Mouse (Mus musculus): ENCODE results near the gene Cenpi. TPM values are rescaled to one million over a fixed set of nuclear protein-coding genes. Genes with fewer than 3 reads are reported as not detected.

Gene Cenpi
- total RNA-seq, 1 experiment from 2014 or later, result 1.2 TPM

GRCm38 (mm10) chrX:134350205-134350604 lies 42.3 kb downstream of the Cenpi start:
- no peak for ATAC-seq (ENCODE audit: extremely low read depth, insufficient number of reproducible peaks, low FRiP score, poor library complexity, severe bottlenecking)

GRCm38 (mm10) chrX:134353848-134354247 lies 46.0 kb downstream of the Cenpi start:
- no peak for ATAC-seq (ENCODE audit: extremely low read depth, insufficient number of reproducible peaks, low FRiP score, poor library complexity, severe bottlenecking)

GRCm38 (mm10) chrX:134359336-134359735 lies 51.5 kb downstream of the Cenpi start:
- ATAC-seq (ENCODE audit: extremely low read depth, insufficient number of reproducible peaks, low FRiP score, poor library complexity, severe bottlenecking), result no peak

GRCm38 (mm10) chrX:134362156-134362555 lies 54.3 kb downstream of the Cenpi start:
- no peak for ATAC-seq (ENCODE audit: extremely low read depth, insufficient number of reproducible peaks, low FRiP score, poor library complexity, severe bottlenecking)

- ATAC-seq (ENCODE audit: extremely low read depth, insufficient number of reproducible peaks, low FRiP score, poor library complexity, severe bottlenecking), result no peak
Observed at GRCm38 (mm10) chrX:134365421-134365820, 57.5 kb downstream of the Cenpi start.

- ATAC-seq (ENCODE audit: extremely low read depth, insufficient number of reproducible peaks, low FRiP score, poor library complexity, severe bottlenecking), result no peak
Observed at GRCm38 (mm10) chrX:134366547-134366946, 58.7 kb downstream of the Cenpi start.

- no peak for ATAC-seq (ENCODE audit: extremely low read depth, insufficient number of reproducible peaks, low FRiP score, poor library complexity, severe bottlenecking)
Observed at GRCm38 (mm10) chrX:134371279-134371678, 63.4 kb downstream of the Cenpi start.

GRCm38 (mm10) chrX:134374190-134374589 lies 66.3 kb downstream of the Cenpi start:
- no peak for ATAC-seq (ENCODE audit: extremely low read depth, insufficient number of reproducible peaks, low FRiP score, poor library complexity, severe bottlenecking)

- no peak for ATAC-seq (ENCODE audit: extremely low read depth, insufficient number of reproducible peaks, low FRiP score, poor library complexity, severe bottlenecking)
Observed at GRCm38 (mm10) chrX:134384896-134385295, 77.0 kb downstream of the Cenpi start.

GRCm38 (mm10) chrX:134398972-134399371 lies 91.1 kb downstream of the Cenpi start:
- ATAC-seq (ENCODE audit: extremely low read depth, insufficient number of reproducible peaks, low FRiP score, poor library complexity, severe bottlenecking), result no peak

- ATAC-seq (ENCODE audit: extremely low read depth, insufficient number of reproducible peaks, low FRiP score, poor library complexity, severe bottlenecking), result no peak
Observed at GRCm38 (mm10) chrX:134403863-134404583, 96.1 kb downstream of the Cenpi start, which contains the start of gene Drp2. Gene Drp2, plus strand, starts transcription at chrX:134404551.

GRCm38 (mm10) chrX:134404584-134404955 lies 96.7 kb downstream of the Cenpi start:
- ATAC-seq (ENCODE audit: extremely low read depth, insufficient number of reproducible peaks, low FRiP score, poor library complexity, severe bottlenecking), result no peak

GRCm38 (mm10) chrX:134409354-134409900 lies 101.5 kb downstream of the Cenpi start:
- no peak for ATAC-seq (ENCODE audit: extremely low read depth, insufficient number of reproducible peaks, low FRiP score, poor library complexity, severe bottlenecking)

GRCm38 (mm10) chrX:134412096-134412495 lies 104.2 kb downstream of the Cenpi start:
- no peak for ATAC-seq (ENCODE audit: extremely low read depth, insufficient number of reproducible peaks, low FRiP score, poor library complexity, severe bottlenecking)

Other genes with a start within 250 kb of the Cenpi start
- gene Cstf2, start 248.9 kb upstream of the Cenpi start, total RNA-seq (2017), result 36.8 and 42.7 TPM in 2 replicates
- gene Xkrx, start 146.0 kb upstream of the Cenpi start, total RNA-seq (2017), result 6.8 and 12.0 TPM in 2 replicates
- not detected in 2 replicates for gene Arl13a, start 120.6 kb upstream of the Cenpi start, total RNA-seq (2017)
- 2.0 TPM in 1 of 2 replicates, not detected in the other for gene Nox1, start 86.1 kb upstream of the Cenpi start, total RNA-seq (2017)
- gene Trmt2b, start 31.1 kb upstream of the Cenpi start, total RNA-seq (2017), result 22.8 and 27.2 TPM in 2 replicates
- not detected in 2 replicates for gene Tmem35a, start 12.9 kb upstream of the Cenpi start, total RNA-seq (2017)
- not detected in 2 replicates for gene Drp2, start 96.5 kb downstream of the Cenpi start, total RNA-seq (2017)
- not detected in 2 replicates for gene Taf7l, start 168.4 kb downstream of the Cenpi start, total RNA-seq (2017)
- 15.0 and 17.5 TPM in 2 replicates for gene Timm8a1, start 233.8 kb downstream of the Cenpi start, total RNA-seq (2017)

Measured in neutrophil, adult 5-6 weeks (primary cell).